Mouse (Mus musculus) 3134 (cell line): ENCODE measurements around the gene Zfp408.
"Not testable (repeated sequence)": the region's sequence is repeated elsewhere in the genome, so short reads cannot be mapped to it uniquely, and the experiment has no call there.

Source experiments
- DNase-seq: peaks from one replicate; pipeline ENCODE4 v3.0.0-alpha.2; 2011; ENCODE audit warnings: low spot score; ENCODE audit not compliant: insufficient read length; ENCODE audit errors: extremely low read depth

Gene Zfp408

GRCm38 (mm10) chr2:91622356-91622755 is 27.2 kb downstream of the Zfp408 start:
- DNase-seq = no peak

- not testable (repeated sequence) for DNase-seq
Observed at GRCm38 (mm10) chr2:91609370-91609769, 40.2 kb downstream of the Zfp408 start.

GRCm38 (mm10) chr2:91602389-91602788 is 47.2 kb downstream of the Zfp408 start:
- DNase-seq = no peak

- DNase-seq = no peak
Observed at GRCm38 (mm10) chr2:91600475-91600874, 49.1 kb downstream of the Zfp408 start.
